Mouse (Mus musculus) liver, embryonic 14.5 days (tissue): Measurements from ENCODE around the gene Cep41.

Source experiments
- CTCF ChIP-seq: IDR thresholded peaks from 2 replicates; pipeline ENCODE4 v1.5.1; 2016; ENCODE audit warnings: antibody characterized with exemption, low read depth, control low read depth
- EP300 ChIP-seq: IDR thresholded peaks from 2 replicates; pipeline ENCODE4 v1.6.1; 2016; ENCODE audit warnings: antibody characterized with exemption, low read depth

GRCm38 (mm10) chr6:30734465-30734864 lies 40.9 kb upstream of the Cep41 start:
- TF ChIP-seq CTCF = no peak
- TF ChIP-seq EP300 = no peak
